ENCODE assay signal across 31 mouse cellular contexts in genomic region chr3:66939675-66940074, GRCm38 (mm10). TPM values are rescaled to one million over a fixed set of nuclear protein-coding genes. Genes with fewer than 3 reads are reported as not detected.
DNase-seq lines count a peak whose midpoint lies in the region; TF ChIP-seq lines count a peak whose summit lies in the region.
"Had no signal": no experiment of that assay in that cellular context is flagged by ENCODE, and none has a peak within 500 bp of the region (broad histone marks: within the 10 kb centered on the region; RNA-seq: fewer than 3 reads in every experiment).

No protein-coding gene starts in this region.

- H3K4me1 ChIP-seq in heart, embryonic 10.5 days: no peaks in the 10 kb centered on the region
- H3K4me1 ChIP-seq: embryonic facial prominence, embryonic 12.5 days; hindbrain, embryonic 10.5 days; limb, embryonic 15.5 days; liver, embryonic 13.5 days; megakaryocyte, embryonic 14.5 days had no signal

- no peaks in the 10 kb centered on the region for H3K27me3 ChIP-seq in heart, embryonic 10.5 days (ENCODE audit: insufficient read depth, poor library complexity, severe bottlenecking)
- H3K27me3 ChIP-seq: embryonic facial prominence, embryonic 12.5 days; liver, embryonic 13.5 days; midbrain, embryonic 13.5 days had no signal

- H3K36me3 ChIP-seq in heart, embryonic 10.5 days: no peaks in the 10 kb centered on the region
- H3K36me3 ChIP-seq: embryonic facial prominence, embryonic 12.5 days; G1E; hindbrain, embryonic 10.5 days; limb, embryonic 15.5 days; liver, embryonic 13.5 days; midbrain, embryonic 13.5 days had no signal

- no peak overlapping the region for H3K27ac ChIP-seq in heart, embryonic 10.5 days
- H3K27ac ChIP-seq: embryonic facial prominence, embryonic 12.5 days; gastrocnemius, adult 2 months; hindbrain, embryonic 10.5 days; hindbrain, postnatal 0 days; limb, embryonic 15.5 days; liver, embryonic 13.5 days; midbrain, embryonic 13.5 days; stomach, postnatal 0 days had no signal

- TF ChIP-seq CTCF in brain, embryonic 14.5 days (IDR thresholded peaks at IDR 0.05; ENCODE audit: borderline replicate concordance, extremely low read depth, insufficient read depth, insufficient read length): no peak

- 72% methylated on average over 10 of the region's 10 CpGs for WGBS in heart, embryonic 10.5 days

- peak; percentile 49 for DNase-seq in heart, adult 11 months
- DNase-seq in heart, embryonic 10.5 days (ENCODE audit: low spot score): no peak
- peak; percentile 11 for DNase-seq in brain, embryonic 14.5 days (ENCODE audit: low read depth)
- peak; percentile 68 for DNase-seq in hindlimb bud, embryonic 11.5 days (ENCODE audit: extremely low spot score, low read depth, low spot score)
- peak; percentile 43 for DNase-seq in retina, embryonic 14.5 days (ENCODE audit: low spot score)
- no peak for DNase-seq in layer of hippocampus, adult 11-12 months (ENCODE audit: low spot score)
- no peak for DNase-seq in cerebellum, adult 11 months
- DNase-seq: adrenal gland, adult 8-10 months; cerebellum, adult 11-12 months; gastrocnemius, adult 2 months; heart, postnatal 14 days; kidney, adult 8-10 months; kidney, postnatal 10 days; liver, embryonic 13.5 days; lung, adult 18-20 months; lung, postnatal 4 days; right cerebral cortex, adult 18-20 months; right cerebral cortex, postnatal 4 days; thymus, adult 18-20 months; thymus, postnatal 25 days had no signal

- no peak overlapping the region for H3K4me3 ChIP-seq in heart, embryonic 10.5 days
- H3K4me3 ChIP-seq: embryonic facial prominence, embryonic 12.5 days; gastrocnemius, adult 2 months; hindbrain, embryonic 10.5 days; limb, embryonic 15.5 days; liver, embryonic 13.5 days; megakaryocyte, embryonic 14.5 days; midbrain, embryonic 13.5 days had no signal

- H3K9me3 ChIP-seq in heart, embryonic 10.5 days: no peaks in the 10 kb centered on the region
- H3K9me3 ChIP-seq: embryonic facial prominence, embryonic 12.5 days; G1E; hindbrain, embryonic 10.5 days; limb, embryonic 15.5 days; liver, embryonic 13.5 days; megakaryocyte, embryonic 14.5 days; midbrain, embryonic 13.5 days had no signal

- no peak for TF ChIP-seq POLR2A in brain, embryonic 14.5 days (IDR thresholded peaks at IDR 0.05; ENCODE audit: borderline replicate concordance, extremely low read depth, insufficient read depth, insufficient read length, poor library complexity, severe bottlenecking)

RNA-seq across cellular contexts. Expression of gene Rsrc1, which starts 41.5 kb away (rescaled TPM):
- 26.2 and 35.6 TPM in 2 replicates for polyA plus RNA-seq in heart, embryonic 10.5 days (2016; fragmentation: Nextera tagmentation; extraction: Ambion mirVana)
- 13.7 and 24.0 TPM in 2 replicates for polyA plus RNA-seq in brain, embryonic 14.5 days (2012; rRNA removed)

RNA-seq across cellular contexts. Expression of gene Shox2, which starts 41.9 kb away (rescaled TPM):
- 2.1 and 15.4 TPM in 2 replicates for polyA plus RNA-seq in heart, embryonic 10.5 days (2016; fragmentation: Nextera tagmentation; extraction: Ambion mirVana)
- polyA plus RNA-seq in brain, embryonic 14.5 days (2012; rRNA removed): 36.1 and 57.3 TPM in 2 replicates
- polyA plus RNA-seq: frontal cortex, adult 2 months; large intestine, adult 2 months; spleen, adult 2 months had no signal

Comparison
In these comparisons a context has a peak if more than half of its experiments do, and no peak if none do; other contexts are left out.
1. DNase-seq: peak in heart, adult 11 months (single experiment), brain, embryonic 14.5 days (single experiment), hindlimb bud, embryonic 11.5 days (single experiment) and retina, embryonic 14.5 days (single experiment); none in heart, embryonic 10.5 days (single experiment), layer of hippocampus, adult 11-12 months (single experiment) and cerebellum, adult 11 months (single experiment).